Mouse (Mus musculus) forebrain, embryonic 12.5 days (tissue): Measurements from ENCODE around the gene Atp2c2. TPM values are rescaled to one million over a fixed set of nuclear protein-coding genes. Genes with fewer than 3 reads are reported as not detected.

ENCODE experiments used
- ATAC-seq: fragments of 200-750 bp; cut with Nextera tagmentation; 2 replicates; pipeline ENCODE4 v1.8.0; 2017; ENCODE audit warnings: moderate TSS enrichment; ENCODE audit not compliant: low FRiP score
- H3K27ac ChIP-seq: fragments of 300-500 bp; sonication (generic); 2 replicates; pipeline ENCODE4 v1.5.1; 2016; ENCODE audit warnings: mild to moderate bottlenecking
- H3K27me3 ChIP-seq: fragments of 300-500 bp; sonication (generic); 2 replicates; pipeline ENCODE4 v1.6.1; 2016; ENCODE audit warnings: mild to moderate bottlenecking
- H3K36me3 ChIP-seq: fragments of 300-500 bp; sonication (generic); replicated peaks from 2 replicates; pipeline ENCODE4 v1.6.1; 2016; ENCODE audit warnings: mild to moderate bottlenecking
- H3K4me1 ChIP-seq: fragments of 300-500 bp; sonication (generic); 2 replicates; pipeline ENCODE4 v1.6.1; 2016
- H3K4me2 ChIP-seq: fragments of 300-500 bp; sonication (generic); 2 replicates; pipeline ENCODE4 v1.6.1; 2016; ENCODE audit warnings: mild to moderate bottlenecking, moderate library complexity
- H3K4me3 ChIP-seq: fragments of 300-500 bp; sonication (generic); replicated peaks from 2 replicates; pipeline ENCODE4 v1.5.1; 2016; ENCODE audit warnings: mild to moderate bottlenecking
- H3K9ac ChIP-seq: fragments of 300-500 bp; sonication (generic); 2 replicates; pipeline ENCODE4 v1.6.1; 2016; ENCODE audit warnings: mild to moderate bottlenecking
- H3K9me3 ChIP-seq: fragments of 300-500 bp; sonication (generic); 2 replicates; pipeline ENCODE4 v1.6.1; 2016
- WGBS: fragments of 180-500 bp; shearing (Covaris S2); methylation state at CpG from one replicate; pipeline ENCODE4 v1.1.7; 2016; 5-methylcytosine and 5-hydroxymethylcytosine counted together
- polyA plus RNA-seq: library from polyadenylated mRNA; unstranded; fragments of >200 nt; fragmentation: Nextera tagmentation; extraction: Ambion mirVana; gene quantifications from 2 replicates; pipeline ENCODE4 v1.2.1, GENCODE M21; 2016

Gene Atp2c2
- polyA plus RNA-seq, 1 experiment from 2014 or later: 0.87 TPM

- H3K27me3 ChIP-seq: no peaks in the 10 kb centered on the region
- H3K4me3 ChIP-seq: peak overlapping the region; percentile 17
- H3K27ac ChIP-seq: no peak overlapping the region
- WGBS: 15% methylated on average over 28 of the region's 28 CpGs
- no peaks in the 10 kb centered on the region; the same call in 1 of the 2 replicates for H3K36me3 ChIP-seq
- ATAC-seq: peak; percentile 32; the same call in 1 of the 2 replicates
- H3K9ac ChIP-seq: no peak overlapping the region
- peaks cover 23% of the 10 kb centered on the region for H3K4me1 ChIP-seq
- H3K9me3 ChIP-seq: no peaks in the 10 kb centered on the region
- peak overlapping the region; percentile 43 for H3K4me2 ChIP-seq
Measured at GRCm38 (mm10) chr8:119755238-119756146, 55.7 kb downstream of the Atp2c2 start.

- ATAC-seq: no peak
- Histone ChIP-seq H3K27me3 (no peaks in the 10 kb centered on the region), H3K4me3 (no peak overlapping the region), H3K27ac (no peak overlapping the region), H3K4me2 (peak overlapping the region; percentile 43; the same call in 1 of the 2 replicates), H3K9ac (no peak overlapping the region), H3K4me1 (peaks cover 23% of the 10 kb centered on the region), H3K9me3 (no peaks in the 10 kb centered on the region), H3K36me3 (no peaks in the 10 kb centered on the region; the same call in 1 of the 2 replicates)
- WGBS: 55% methylated on average over 2 of the region's 2 CpGs
Measured at GRCm38 (mm10) chr8:119756147-119756461, 56.3 kb downstream of the Atp2c2 start.

GRCm38 (mm10) chr8:119756538-119756937 lies 56.7 kb downstream of the Atp2c2 start:
- Histone ChIP-seq H3K27me3 (no peaks in the 10 kb centered on the region), H3K27ac (no peak overlapping the region), H3K4me2 (no peak overlapping the region), H3K9me3 (no peaks in the 10 kb centered on the region), H3K9ac (no peak overlapping the region), H3K4me3 (no peak overlapping the region), H3K4me1 (peaks cover 23% of the 10 kb centered on the region), H3K36me3 (peaks cover 2% of the 10 kb centered on the region; the same call in 1 of the 2 replicates)
- ATAC-seq: no peak
- 67% methylated on average over 5 of the region's 5 CpGs for WGBS

GRCm38 (mm10) chr8:119761692-119762091 lies 61.9 kb downstream of the Atp2c2 start:
- H3K27ac ChIP-seq: no peak overlapping the region
- no peaks in the 10 kb centered on the region for H3K27me3 ChIP-seq
- no peak for ATAC-seq
- WGBS: 95% methylated on average over 11 of the region's 11 CpGs
- no peak overlapping the region for H3K4me2 ChIP-seq
- H3K4me3 ChIP-seq: no peak overlapping the region
- H3K4me1 ChIP-seq: peaks cover 10% of the 10 kb centered on the region; the same call in 1 of the 2 replicates
- H3K36me3 ChIP-seq: peaks cover 24% of the 10 kb centered on the region
- no peak overlapping the region for H3K9ac ChIP-seq
- no peaks in the 10 kb centered on the region for H3K9me3 ChIP-seq

GRCm38 (mm10) chr8:119762226-119763220 lies 62.7 kb downstream of the Atp2c2 start:
- 91% methylated on average over 21 of the region's 21 CpGs for WGBS
- no peaks in the 10 kb centered on the region for H3K9me3 ChIP-seq
- no peak for ATAC-seq
- no peak overlapping the region for H3K9ac ChIP-seq
- H3K36me3 ChIP-seq: peaks cover 33% of the 10 kb centered on the region
- peaks cover 10% of the 10 kb centered on the region; the same call in 1 of the 2 replicates for H3K4me1 ChIP-seq
- no peak overlapping the region for H3K27ac ChIP-seq
- H3K4me2 ChIP-seq: no peak overlapping the region
- no peaks in the 10 kb centered on the region for H3K27me3 ChIP-seq
- no peak overlapping the region for H3K4me3 ChIP-seq

- Histone ChIP-seq H3K9me3 (no peaks in the 10 kb centered on the region), H3K27me3 (no peaks in the 10 kb centered on the region), H3K9ac (no peak overlapping the region), H3K4me3 (no peak overlapping the region), H3K4me2 (no peak overlapping the region), H3K4me1 (0 out of 2 replicates have a peak, but pooled peaks cover 5% of the 10 kb centered on the region), H3K27ac (no peak overlapping the region), H3K36me3 (peaks cover 41% of the 10 kb centered on the region)
- no peak for ATAC-seq
- WGBS: 83% methylated on average over 10 of the region's 10 CpGs
Measured at GRCm38 (mm10) chr8:119765311-119765710, 65.5 kb downstream of the Atp2c2 start.

GRCm38 (mm10) chr8:119765761-119766444 lies 66.1 kb downstream of the Atp2c2 start:
- peaks cover 41% of the 10 kb centered on the region for H3K36me3 ChIP-seq
- no peak for ATAC-seq
- H3K9ac ChIP-seq: no peak overlapping the region
- no peak overlapping the region for H3K4me2 ChIP-seq
- H3K27ac ChIP-seq: no peak overlapping the region
- H3K4me3 ChIP-seq: no peak overlapping the region
- 0 out of 2 replicates have a peak, but pooled peaks cover 5% of the 10 kb centered on the region for H3K4me1 ChIP-seq
- WGBS: 86% methylated on average over 22 of the region's 22 CpGs
- H3K9me3 ChIP-seq: no peaks in the 10 kb centered on the region
- H3K27me3 ChIP-seq: no peaks in the 10 kb centered on the region

- 88% methylated on average over 7 of the region's 7 CpGs for WGBS
- no peak overlapping the region for H3K27ac ChIP-seq
- H3K9ac ChIP-seq: no peak overlapping the region
- H3K9me3 ChIP-seq: no peaks in the 10 kb centered on the region
- no peak overlapping the region for H3K4me3 ChIP-seq
- H3K4me2 ChIP-seq: no peak overlapping the region
- ATAC-seq: no peak
- H3K4me1 ChIP-seq: peaks cover 19% of the 10 kb centered on the region
- H3K36me3 ChIP-seq: peaks cover 6% of the 10 kb centered on the region; the same call in 1 of the 2 replicates
- H3K27me3 ChIP-seq: peaks cover 6% of the 10 kb centered on the region; the same call in 1 of the 2 replicates
Measured at GRCm38 (mm10) chr8:119776668-119777245, 76.9 kb downstream of the Atp2c2 start.

- Histone ChIP-seq H3K36me3 (no peaks in the 10 kb centered on the region), H3K4me3 (peak overlapping the region; percentile 60), H3K27me3 (peaks cover 6% of the 10 kb centered on the region; the same call in 1 of the 2 replicates), H3K9me3 (no peaks in the 10 kb centered on the region), H3K4me2 (peak overlapping the region; percentile 92), H3K9ac (peak overlapping the region; percentile 78), H3K4me1 (peaks cover 19% of the 10 kb centered on the region), H3K27ac (peak overlapping the region; percentile 80)
- 23% methylated on average over 7 of the region's 7 CpGs for WGBS
- peak; percentile 25 for ATAC-seq
Measured at GRCm38 (mm10) chr8:119777765-119778164, 78.0 kb downstream of the Atp2c2 start.

- ATAC-seq: peak; percentile 97
- peaks cover 19% of the 10 kb centered on the region for H3K4me1 ChIP-seq
- peak within 1 kb of the TSS; percentile 92 for H3K4me2 ChIP-seq
- H3K9ac ChIP-seq: peak within 1 kb of the TSS; percentile 78
- H3K9me3 ChIP-seq: no peaks in the 10 kb centered on the region
- 0% methylated on average over 18 of the region's 18 CpGs for WGBS
- H3K27me3 ChIP-seq: peaks cover 6% of the 10 kb centered on the region; the same call in 1 of the 2 replicates
- H3K4me3 ChIP-seq: peak within 1 kb of the TSS; percentile 60
- H3K27ac ChIP-seq: peak within 1 kb of the TSS; percentile 80
- H3K36me3 ChIP-seq: no peaks in the 10 kb centered on the region
Measured at GRCm38 (mm10) chr8:119778263-119778662, 78.5 kb downstream of the Atp2c2 start, which contains the start of gene Tldc1. Gene Tldc1, minus strand, starts transcription at chr8:119778416.
